Mouse (Mus musculus) testis, adult 2 months (tissue): ENCODE measurements around the gene Tns1.

Source experiments
- CTCF ChIP-seq: fragments of 200-500 bp; IDR thresholded peaks from 2 replicates; pipeline ENCODE4 v1.5.1; 2012; ENCODE audit warnings: low read depth, mild to moderate bottlenecking, inconsistent platforms, low read length, moderate library complexity; ENCODE audit not compliant: control insufficient read depth, insufficient read depth, insufficient replicate concordance
- POLR2A ChIP-seq: fragments of 200-500 bp; IDR thresholded peaks from 2 replicates; pipeline ENCODE4 v1.6.1; 2012; ENCODE audit warnings: low read depth, mild to moderate bottlenecking, inconsistent platforms, low read length, moderate library complexity; ENCODE audit not compliant: control insufficient read depth

GRCm38 (mm10) chr1:74121821-74122576 is 2.2 kb downstream of the Tns1 start:
- no peak for TF ChIP-seq CTCF
- TF ChIP-seq POLR2A, result no peak
